13 mouse cellular contexts compared by ENCODE assay signal in genomic region chr5:51391319-51391718, GRCm38 (mm10).
DNase-seq lines count a peak whose midpoint lies in the region; ATAC-seq lines count a peak whose summit lies in the region.
"Had no signal": no experiment of that assay in that cellular context is flagged by ENCODE, and none has a peak within 500 bp of the region (broad histone marks: within the 10 kb centered on the region; RNA-seq: fewer than 3 reads in every experiment).

No protein-coding gene starts in this region.

- intact Hi-C loops in heart, postnatal 14 days (cut with DNase I), result no loop called here

- no peak overlapping the region for H3K9ac ChIP-seq in kidney, embryonic 16.5 days (replicated peaks; ENCODE audit: low read length)
- H3K9ac ChIP-seq in hindbrain, embryonic 11.5 days (ENCODE audit: low read depth, low read length), result no peak overlapping the region

- WGBS in kidney, embryonic 16.5 days, result 79% methylated on average over 8 of the region's 8 CpGs
- 82% methylated on average over 8 of the region's 8 CpGs for WGBS in hindbrain, embryonic 11.5 days

- no peaks in the 10 kb centered on the region for H3K4me1 ChIP-seq in kidney, embryonic 16.5 days (ENCODE audit: insufficient read depth, low read length)
- H3K4me1 ChIP-seq in hindbrain, embryonic 11.5 days (replicated peaks; ENCODE audit: control insufficient read depth, insufficient read depth, low read length), result no peaks in the 10 kb centered on the region

- no peaks in the 10 kb centered on the region for H3K27me3 ChIP-seq in kidney, embryonic 16.5 days (ENCODE audit: insufficient read depth, low read length)
- no peaks in the 10 kb centered on the region for H3K27me3 ChIP-seq in hindbrain, embryonic 11.5 days (ENCODE audit: control insufficient read depth, insufficient read depth, low read length)

- no peak overlapping the region for H3K27ac ChIP-seq in kidney, embryonic 16.5 days (ENCODE audit: low read length)
- H3K27ac ChIP-seq in hindbrain, embryonic 11.5 days (ENCODE audit: low read depth, low read length), result no peak overlapping the region
- H3K27ac ChIP-seq: macrophage had no signal

- peak; percentile 61 for ATAC-seq in kidney, embryonic 16.5 days (ENCODE audit: low FRiP score, low TSS enrichment)
- ATAC-seq in hindbrain, embryonic 11.5 days (ENCODE audit: low FRiP score), result no peak
- ATAC-seq: forebrain, embryonic 16.5 days had no signal

- H3K9me3 ChIP-seq in kidney, embryonic 16.5 days (ENCODE audit: low read length), result no peaks in the 10 kb centered on the region
- H3K9me3 ChIP-seq in hindbrain, embryonic 11.5 days (ENCODE audit: control insufficient read depth, low read length), result no peaks in the 10 kb centered on the region

- H3K36me3 ChIP-seq in kidney, embryonic 16.5 days (ENCODE audit: insufficient read depth, low read length), result no peaks in the 10 kb centered on the region
- H3K36me3 ChIP-seq in hindbrain, embryonic 11.5 days (ENCODE audit: control insufficient read depth, insufficient read depth, low read length), result no peaks in the 10 kb centered on the region

- DNase-seq in NIH3T3 (ENCODE audit: low read depth), result peak; percentile 5
- DNase-seq in gastrocnemius, adult 18-20 months (ENCODE audit: low spot score), result peak; percentile 7
- peak; percentile 8 to 30 for DNase-seq in heart, postnatal 14 days
- DNase-seq in right cerebral cortex, postnatal 4 days, result no peak
- DNase-seq in right cerebral cortex, postnatal 25 days, result no peak
- no peak for DNase-seq in cerebellum, postnatal 4 days (ENCODE audit: low spot score in 2 of 2)
- DNase-seq in hindbrain, embryonic 11.5 days (ENCODE audit: low spot score), result no peak
- DNase-seq: liver; thymus, adult 2 months had no signal

- no peak overlapping the region for H3K4me2 ChIP-seq in kidney, embryonic 16.5 days (replicated peaks; ENCODE audit: low read depth, low read length)
- no peak overlapping the region for H3K4me2 ChIP-seq in hindbrain, embryonic 11.5 days (replicated peaks; ENCODE audit: low read depth, low read length)

- H3K4me3 ChIP-seq in kidney, embryonic 16.5 days (ENCODE audit: low read length), result no peak overlapping the region
- no peak overlapping the region for H3K4me3 ChIP-seq in hindbrain, embryonic 11.5 days (ENCODE audit: low read depth, low read length)
- H3K4me3 ChIP-seq: myocyte had no signal

Comparison
In these comparisons a context has a peak if more than half of its experiments do, and no peak if none do; other contexts are left out.
1. DNase-seq: peak in NIH3T3 (single experiment), gastrocnemius, adult 18-20 months (single experiment) and heart, postnatal 14 days (2 of 2); none in right cerebral cortex, postnatal 4 days (single experiment), right cerebral cortex, postnatal 25 days (single experiment), cerebellum, postnatal 4 days (0 of 2) and hindbrain, embryonic 11.5 days (single experiment).